Mouse (Mus musculus) cerebellum, postnatal 10 days (tissue): Measurements from ENCODE around the gene Gstp2.
"Not testable (repeated sequence)": the region's sequence is repeated elsewhere in the genome, so short reads cannot be mapped to it uniquely, and the experiment has no call there.

Experiments
- DNase-seq, 2 experiments: peaks; one replicate each; pipeline ENCODE4 v3.0.0; 2021; ENCODE audit warnings: mixed read lengths in 2 of 2

The Gstp2 gene

GRCm38 (mm10) chr19:4046866-4047254 is 1.0 kb upstream of the Gstp2 start:
- DNase-seq = no peak

GRCm38 (mm10) chr19:4044109-4044508 is 1.7 kb downstream of the Gstp2 start:
- not testable (repeated sequence) for DNase-seq

- no peak for DNase-seq
Observed at GRCm38 (mm10) chr19:4042124-4042523, 3.7 kb downstream of the Gstp2 start.

- DNase-seq = not testable (repeated sequence)
Observed at GRCm38 (mm10) chr19:4041500-4041899, 4.3 kb downstream of the Gstp2 start.

GRCm38 (mm10) chr19:4040941-4041340 is 4.9 kb downstream of the Gstp2 start:
- not testable (repeated sequence) for DNase-seq

- DNase-seq = peak; percentile 81 to 87
Observed at GRCm38 (mm10) chr19:4037788-4038232, 8.0 kb downstream of the Gstp2 start, which contains the start of gene Gstp1. Gene Gstp1, minus strand, starts transcription at chr19:4037985.

- DNase-seq = not testable (repeated sequence)
Observed at GRCm38 (mm10) chr19:4037154-4037787, 8.6 kb downstream of the Gstp2 start.

GRCm38 (mm10) chr19:4036327-4037045 is 9.3 kb downstream of the Gstp2 start:
- no peak for DNase-seq

GRCm38 (mm10) chr19:4033742-4034141 is 12.1 kb downstream of the Gstp2 start:
- DNase-seq = no peak

GRCm38 (mm10) chr19:4033298-4033697 is 12.5 kb downstream of the Gstp2 start:
- DNase-seq = no peak

GRCm38 (mm10) chr19:4032668-4033067 is 13.2 kb downstream of the Gstp2 start:
- DNase-seq = no peak

- DNase-seq = no peak
Observed at GRCm38 (mm10) chr19:4027576-4027975, 18.2 kb downstream of the Gstp2 start.

- DNase-seq = no peak
Observed at GRCm38 (mm10) chr19:4023185-4023584, 22.6 kb downstream of the Gstp2 start.

- peak; percentile 90 for DNase-seq
Observed at GRCm38 (mm10) chr19:4018743-4019583, 26.9 kb downstream of the Gstp2 start.

- no peak for DNase-seq
Observed at GRCm38 (mm10) chr19:4017921-4018587, 27.8 kb downstream of the Gstp2 start.

- DNase-seq = no peak
Observed at GRCm38 (mm10) chr19:4015635-4016034, 30.2 kb downstream of the Gstp2 start.

GRCm38 (mm10) chr19:4014802-4015201 is 31.0 kb downstream of the Gstp2 start:
- DNase-seq = no peak

GRCm38 (mm10) chr19:4013066-4013465 is 32.8 kb downstream of the Gstp2 start:
- DNase-seq = no peak

- DNase-seq = peak; percentile 97
Observed at GRCm38 (mm10) chr19:4012432-4013022, 33.3 kb downstream of the Gstp2 start, which contains the start of gene Ndufv1. Gene Ndufv1, minus strand, starts transcription at chr19:4012806.

- DNase-seq = no peak
Observed at GRCm38 (mm10) chr19:4011086-4011485, 34.7 kb downstream of the Gstp2 start.

GRCm38 (mm10) chr19:4005971-4006370 is 39.9 kb downstream of the Gstp2 start:
- DNase-seq = no peak

GRCm38 (mm10) chr19:4005091-4005490 is 40.7 kb downstream of the Gstp2 start:
- no peak for DNase-seq
